Mouse (Mus musculus) liver, adult 2 months (tissue): ENCODE data around the gene D930048N14Rik.

ENCODE experiments used
- CTCF ChIP-seq: fragments of 200-500 bp; IDR thresholded peaks from 2 replicates; pipeline ENCODE4 v1.5.1; 2011; ENCODE audit warnings: low read depth, low read length, control low read depth
- POLR2A ChIP-seq: fragments of 200-500 bp; IDR thresholded peaks from 2 replicates; pipeline ENCODE4 v1.6.1; 2011; ENCODE audit warnings: low read length, control low read depth; ENCODE audit not compliant: insufficient read depth; ENCODE audit errors: extremely low read depth

- TF ChIP-seq POLR2A (no peak), CTCF (no peak)
These were observed 55.7 kb downstream of the D930048N14Rik start for GRCm38 (mm10) chr11:51706451-51706850.
